Mouse (Mus musculus) bone marrow, adult 2 months (tissue): ENCODE data around the gene Serpinb9b.

Source experiments
- CTCF ChIP-seq: fragments of 200-500 bp; IDR thresholded peaks from 2 replicates; pipeline ENCODE4 v1.5.1; 2011; ENCODE audit warnings: low read length, control low read depth; ENCODE audit not compliant: control insufficient read depth, insufficient read depth
- POLR2A ChIP-seq: fragments of 200-500 bp; IDR thresholded peaks from 2 replicates; pipeline ENCODE4 v1.6.1; 2011; ENCODE audit warnings: low read depth, mild to moderate bottlenecking, control low read depth, low read length, borderline replicate concordance; ENCODE audit not compliant: control insufficient read depth

DNA sequence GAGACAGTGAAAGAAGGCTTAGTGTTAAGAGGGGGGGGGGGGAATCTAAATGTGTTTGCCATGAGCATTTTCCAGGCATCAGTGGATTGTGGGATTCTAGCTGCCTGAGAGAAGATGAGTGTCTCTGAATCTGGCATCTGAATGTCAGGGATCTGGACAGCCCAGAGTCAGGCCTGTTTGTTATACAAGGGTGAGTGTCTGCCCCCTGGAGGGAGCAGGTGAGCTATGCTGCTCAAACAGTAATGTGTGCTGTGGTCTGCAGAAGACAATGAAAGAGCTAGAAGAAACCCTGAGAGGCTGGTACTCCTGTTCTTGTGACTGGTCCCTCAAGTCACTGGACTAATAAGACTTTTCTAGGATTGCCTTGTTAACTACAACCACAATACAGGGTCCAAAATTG lies 46.8 kb downstream of the Serpinb9b start:
- no peak for TF ChIP-seq POLR2A
- TF ChIP-seq CTCF, result peak; percentile 66
